Mouse (Mus musculus): Measurements from ENCODE around the gene Dgcr6. TPM values are rescaled to one million over a fixed set of nuclear protein-coding genes. Genes with fewer than 3 reads are reported as not detected.

The Dgcr6 gene
- polyA plus RNA-seq, 1 experiment from 2014 or later, result 97.3 TPM

- Histone ChIP-seq H3K4me1 (ENCODE audit: insufficient read depth) (no peaks in the 10 kb centered on the region), H3K27ac (ENCODE audit: low read depth) (no peak overlapping the region), H3K4me3 (ENCODE audit: low read depth, low read length) (no peak overlapping the region), H3K9ac (no peak overlapping the region), H3K27me3 (ENCODE audit: insufficient read depth, low read length) (no peaks in the 10 kb centered on the region), H3K9me3 (ENCODE audit: low read depth, low read length) (peaks cover 3% of the 10 kb centered on the region; the same call in 1 of the 2 replicates), H3K4me2 (no peak overlapping the region), H3K36me3 (ENCODE audit: insufficient read depth) (no peaks in the 10 kb centered on the region)
- ATAC-seq (ENCODE audit: insufficient read depth) (no peak), DNase-seq (peak; percentile 36)
- TF ChIP-seq CTCF (IDR thresholded peaks at IDR 0.05; ENCODE audit: low read depth), result no peak
- 29% methylated on average over 5 of the region's 5 CpGs for WGBS
Observed at GRCm38 (mm10) chr16:18096348-18096747, 43.7 kb downstream of the Dgcr6 start.

GRCm38 (mm10) chr16:18102816-18103215 is 50.2 kb downstream of the Dgcr6 start:
- no peaks in the 10 kb centered on the region for H3K27me3 ChIP-seq (ENCODE audit: insufficient read depth, low read length)
- DNase-seq, result no peak
- H3K36me3 ChIP-seq (ENCODE audit: insufficient read depth), result no peaks in the 10 kb centered on the region
- no peaks in the 10 kb centered on the region for H3K9me3 ChIP-seq (ENCODE audit: low read depth, low read length)
- ATAC-seq (ENCODE audit: insufficient read depth), result no peak
- no peak overlapping the region for H3K9ac ChIP-seq
- H3K4me1 ChIP-seq (ENCODE audit: insufficient read depth), result no peaks in the 10 kb centered on the region
- no peak overlapping the region for H3K27ac ChIP-seq (ENCODE audit: low read depth)
- no peak for TF ChIP-seq CTCF (IDR thresholded peaks at IDR 0.05; ENCODE audit: low read depth)
- WGBS, result 72% methylated on average over 4 of the region's 4 CpGs
- no peak overlapping the region for H3K4me2 ChIP-seq
- no peak overlapping the region for H3K4me3 ChIP-seq (ENCODE audit: low read depth, low read length)

- 72% methylated on average over 1 of the region's 1 CpGs for WGBS
Observed at GRCm38 (mm10) chr16:18103366-18103765, 50.7 kb downstream of the Dgcr6 start.

DNA sequence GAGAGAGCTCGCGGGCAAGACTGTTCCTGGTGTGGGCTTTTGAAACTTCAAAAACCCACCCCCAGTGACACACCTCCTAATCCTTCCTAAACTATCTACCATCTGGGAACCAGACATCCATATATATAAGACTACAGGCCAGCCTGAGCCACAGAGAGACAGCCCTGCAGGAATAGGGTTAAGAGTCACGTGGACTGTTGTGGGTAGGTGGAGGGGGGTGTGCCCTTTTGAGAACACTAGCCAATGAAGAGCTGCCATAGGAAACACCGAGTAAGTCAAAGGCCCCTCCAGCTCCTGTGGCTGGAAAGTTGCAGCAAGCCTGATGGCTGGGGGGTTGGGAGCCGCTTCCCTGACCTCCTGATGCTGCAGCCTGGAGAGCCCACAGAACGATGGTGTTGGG is 51.1 kb downstream of the Dgcr6 start:
- Histone ChIP-seq H3K4me3 (ENCODE audit: low read depth, low read length) (no peak overlapping the region), H3K4me1 (ENCODE audit: insufficient read depth) (no peaks in the 10 kb centered on the region), H3K4me2 (no peak overlapping the region), H3K9ac (no peak overlapping the region), H3K36me3 (ENCODE audit: insufficient read depth) (no peaks in the 10 kb centered on the region), H3K27ac (ENCODE audit: low read depth) (no peak overlapping the region), H3K27me3 (ENCODE audit: insufficient read depth, low read length) (no peaks in the 10 kb centered on the region), H3K9me3 (ENCODE audit: low read depth, low read length) (no peaks in the 10 kb centered on the region)
- TF ChIP-seq CTCF (IDR thresholded peaks at IDR 0.05; ENCODE audit: low read depth), result no peak
- ATAC-seq (ENCODE audit: insufficient read depth), result no peak
- WGBS, result 32% methylated on average over 6 of the region's 6 CpGs
- no peak for DNase-seq

More at GRCm38 (mm10) chr16:18103366-18103765, 50.7 kb downstream of the Dgcr6 start:
- Histone ChIP-seq H3K4me3 (ENCODE audit: low read depth, low read length) (no peak overlapping the region), H3K36me3 (ENCODE audit: insufficient read depth) (no peaks in the 10 kb centered on the region), H3K9ac (no peak overlapping the region), H3K4me1 (ENCODE audit: insufficient read depth) (no peaks in the 10 kb centered on the region), H3K27me3 (ENCODE audit: insufficient read depth, low read length) (no peaks in the 10 kb centered on the region), H3K4me2 (no peak overlapping the region), H3K9me3 (ENCODE audit: low read depth, low read length) (no peaks in the 10 kb centered on the region), H3K27ac (ENCODE audit: low read depth) (no peak overlapping the region)
- ATAC-seq (ENCODE audit: insufficient read depth) (no peak), DNase-seq (no peak)
- TF ChIP-seq CTCF (IDR thresholded peaks at IDR 0.05; ENCODE audit: low read depth), result no peak

DNA sequence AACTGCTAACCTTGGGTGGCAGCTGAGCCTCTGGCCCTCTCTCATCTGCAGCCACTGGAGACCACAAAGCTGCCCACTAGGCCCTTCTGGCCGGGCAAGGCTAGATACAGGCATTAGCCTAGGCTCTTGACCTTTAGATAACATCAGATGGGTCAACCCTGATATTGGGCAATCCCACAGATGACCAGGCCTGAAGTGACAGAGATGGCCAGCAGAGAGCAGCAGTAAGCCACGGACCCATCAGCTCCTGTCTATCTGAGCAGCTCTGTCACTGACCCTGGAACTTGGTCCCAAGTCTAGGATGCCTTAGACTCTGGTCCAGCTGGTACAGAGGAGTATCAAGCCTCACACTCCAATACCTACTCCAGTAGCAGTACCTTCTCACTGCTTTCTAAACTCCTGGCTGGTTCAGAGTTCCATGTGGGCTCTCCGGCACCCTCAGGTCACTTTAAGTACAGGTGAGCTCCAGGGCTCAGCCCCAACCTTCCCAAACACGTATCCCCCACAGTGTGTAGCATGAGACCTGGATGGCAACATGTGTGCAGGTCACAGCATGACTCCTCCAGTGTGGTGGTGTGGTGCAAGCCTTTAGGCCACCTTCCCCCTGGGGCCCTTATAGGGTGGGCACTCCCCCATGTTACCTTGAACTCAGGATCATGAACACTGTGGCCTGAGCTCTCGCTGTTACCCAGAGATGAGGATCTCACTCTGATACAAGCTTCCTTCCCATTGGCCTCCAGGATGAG is 55.7 kb downstream of the Dgcr6 start:
- WGBS, result 48% methylated on average over 5 of the region's 5 CpGs
- peak; percentile 80 for DNase-seq
- peak; percentile 60; the same call in 1 of the 2 replicates for ATAC-seq (ENCODE audit: insufficient read depth)
- Histone ChIP-seq H3K9ac (no peak overlapping the region), H3K27me3 (ENCODE audit: insufficient read depth, low read length) (no peaks in the 10 kb centered on the region), H3K9me3 (ENCODE audit: low read depth, low read length) (peaks cover 3% of the 10 kb centered on the region; the same call in 1 of the 2 replicates), H3K27ac (ENCODE audit: low read depth) (no peak overlapping the region), H3K4me2 (no peak overlapping the region), H3K4me1 (ENCODE audit: insufficient read depth) (no peaks in the 10 kb centered on the region), H3K36me3 (ENCODE audit: insufficient read depth) (no peaks in the 10 kb centered on the region), H3K4me3 (ENCODE audit: low read depth, low read length) (no peak overlapping the region)
- TF ChIP-seq CTCF (IDR thresholded peaks at IDR 0.05; ENCODE audit: low read depth), result peak; percentile 83

- no peak for TF ChIP-seq CTCF (IDR thresholded peaks at IDR 0.05; ENCODE audit: low read depth)
- 88% methylated on average over 7 of the region's 7 CpGs for WGBS
- no peak for DNase-seq
- Histone ChIP-seq H3K4me2 (no peak overlapping the region), H3K27ac (ENCODE audit: low read depth) (no peak overlapping the region), H3K36me3 (ENCODE audit: insufficient read depth) (no peaks in the 10 kb centered on the region), H3K9me3 (ENCODE audit: low read depth, low read length) (peaks cover 3% of the 10 kb centered on the region; the same call in 1 of the 2 replicates), H3K9ac (no peak overlapping the region), H3K4me1 (ENCODE audit: insufficient read depth) (no peaks in the 10 kb centered on the region), H3K4me3 (ENCODE audit: low read depth, low read length) (no peak overlapping the region), H3K27me3 (ENCODE audit: insufficient read depth, low read length) (no peaks in the 10 kb centered on the region)
- no peak for ATAC-seq (ENCODE audit: insufficient read depth)
Observed at GRCm38 (mm10) chr16:18111042-18111441, 58.4 kb downstream of the Dgcr6 start.

GRCm38 (mm10) chr16:18116467-18116866 is 63.8 kb downstream of the Dgcr6 start:
- H3K9me3 ChIP-seq (ENCODE audit: low read depth, low read length), result no peaks in the 10 kb centered on the region
- H3K9ac ChIP-seq, result no peak overlapping the region
- no peaks in the 10 kb centered on the region for H3K36me3 ChIP-seq (ENCODE audit: insufficient read depth)
- H3K4me1 ChIP-seq (ENCODE audit: insufficient read depth), result no peaks in the 10 kb centered on the region
- H3K27me3 ChIP-seq (ENCODE audit: insufficient read depth, low read length), result no peaks in the 10 kb centered on the region
- no peak for TF ChIP-seq CTCF (IDR thresholded peaks at IDR 0.05; ENCODE audit: low read depth)
- H3K27ac ChIP-seq (ENCODE audit: low read depth), result no peak overlapping the region
- ATAC-seq (ENCODE audit: insufficient read depth) (no peak), DNase-seq (no peak)
- no peak overlapping the region for H3K4me2 ChIP-seq
- 66% methylated on average over 4 of the region's 4 CpGs for WGBS
- no peak overlapping the region for H3K4me3 ChIP-seq (ENCODE audit: low read depth, low read length)

Data from lung, embryonic 14.5 days (tissue).